Mouse (Mus musculus) liver, adult 2 months (tissue): ENCODE results near the gene Amdhd2. TPM values are rescaled to one million over a fixed set of nuclear protein-coding genes. Genes with fewer than 3 reads are reported as not detected.

ENCODE experiments used
- DNase-seq: peaks from one replicate; pipeline ENCODE4 v3.0.0-alpha.2; 2011; ENCODE audit warnings: low read depth, low spot score; ENCODE audit errors: extremely low read depth
- H3K27ac ChIP-seq: fragments of 200-500 bp; replicated peaks from 2 replicates; pipeline ENCODE4 v1.5.1; 2012; ENCODE audit warnings: low read depth, mild to moderate bottlenecking, control low read depth, inconsistent platforms, low read length; ENCODE audit not compliant: insufficient read depth
- H3K27me3 ChIP-seq: fragments of 200-500 bp; 2 replicates; pipeline ENCODE4 v1.6.1; 2012; ENCODE audit warnings: mild to moderate bottlenecking, moderate library complexity, low read length, inconsistent platforms; ENCODE audit not compliant: control insufficient read depth, insufficient read depth
- H3K36me3 ChIP-seq: fragments of 200-500 bp; 2 replicates; pipeline ENCODE4 v1.6.1; 2012; ENCODE audit warnings: low read length, inconsistent platforms; ENCODE audit not compliant: control insufficient read depth, insufficient read depth
- H3K4me1 ChIP-seq: fragments of 200-500 bp; 2 replicates; pipeline ENCODE4 v1.6.1; 2011; ENCODE audit warnings: low read length; ENCODE audit not compliant: control insufficient read depth, insufficient read depth
- H3K4me3 ChIP-seq: fragments of 200-500 bp; 2 replicates; pipeline ENCODE4 v1.5.1; 2011; ENCODE audit warnings: low read depth, mild to moderate bottlenecking, control low read depth, low read length, moderate library complexity; ENCODE audit not compliant: insufficient read depth
- H3K79me2 ChIP-seq: fragments of 200-500 bp; 2 replicates; pipeline ENCODE4 v1.6.1; 2012; ENCODE audit warnings: inconsistent platforms, mild to moderate bottlenecking, low read length, moderate library complexity; ENCODE audit not compliant: control insufficient read depth, insufficient read depth
- H3K9ac ChIP-seq: fragments of 200-500 bp; 2 replicates; pipeline ENCODE4 v1.6.1; 2012; ENCODE audit warnings: low read depth, mild to moderate bottlenecking, control low read depth, inconsistent platforms, low read length
- CTCF ChIP-seq: fragments of 200-500 bp; IDR thresholded peaks from 2 replicates; pipeline ENCODE4 v1.5.1; 2011; ENCODE audit warnings: low read depth, low read length, control low read depth
- POLR2A ChIP-seq: fragments of 200-500 bp; IDR thresholded peaks from 2 replicates; pipeline ENCODE4 v1.6.1; 2011; ENCODE audit warnings: low read length, control low read depth; ENCODE audit not compliant: insufficient read depth; ENCODE audit errors: extremely low read depth
- WGBS: fragments of 180-500 bp; shearing (Covaris S2); methylation state at CpG from one replicate; pipeline ENCODE4 v1.1.7; 2018; 5-methylcytosine and 5-hydroxymethylcytosine counted together
- polyA plus RNA-seq: library from polyadenylated mRNA; depleted of rRNA; stranded (reverse); fragments of >200 nt; gene quantifications from 2 replicates; pipeline ENCODE4 v1.2.3, GENCODE M21; 2012
- total RNA-seq: library from RNA; depleted of rRNA; stranded (reverse); fragments of >200 nt; gene quantifications from 2 replicates; pipeline ENCODE4 v1.2.3, GENCODE M21; 2014

Amdhd2 gene
- total and polyA plus RNA-seq, 2 experiments, result 19.3 to 35.4 TPM

DNA sequence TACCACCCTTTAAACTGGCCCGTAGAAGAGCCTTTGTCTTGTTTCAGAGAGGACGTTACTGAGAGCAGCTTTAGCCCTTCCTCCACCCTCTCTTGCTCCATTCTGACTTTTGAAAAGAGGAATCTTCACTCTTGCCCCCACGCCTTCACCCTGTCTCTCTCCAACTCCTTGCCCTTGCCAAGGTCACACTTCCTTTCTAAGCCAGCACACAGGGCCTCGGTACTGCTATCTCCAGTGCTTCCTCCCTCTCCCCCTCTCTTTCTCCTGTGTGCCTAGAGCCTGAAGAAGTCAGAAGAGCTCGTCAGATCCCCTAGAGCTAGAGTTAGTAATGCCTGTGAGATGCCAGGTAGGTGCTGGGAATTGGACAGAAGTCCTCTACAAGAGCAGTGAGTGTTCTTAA lies 7.2 kb upstream of the Amdhd2 start:
- no peak overlapping the region for H3K4me3 ChIP-seq
- no peaks in the 10 kb centered on the region for H3K27me3 ChIP-seq
- WGBS, result 83% methylated on average over 5 of the region's 5 CpGs
- peaks cover 14% of the 10 kb centered on the region for H3K79me2 ChIP-seq
- no peak overlapping the region for H3K9ac ChIP-seq
- peaks cover 8% of the 10 kb centered on the region; the same call in 1 of the 2 replicates for H3K36me3 ChIP-seq
- H3K4me1 ChIP-seq, result peaks cover 14% of the 10 kb centered on the region
- H3K27ac ChIP-seq, result peak overlapping the region; percentile 34
- TF ChIP-seq POLR2A, result no peak
- no peak for TF ChIP-seq CTCF
- no peak for DNase-seq

- no peak for TF ChIP-seq POLR2A
- no peak for TF ChIP-seq CTCF
- WGBS, result 51% methylated on average over 3 of the region's 3 CpGs
- Histone ChIP-seq H3K4me1 (peaks cover 14% of the 10 kb centered on the region), H3K9ac (peak overlapping the region; percentile 76; the same call in 1 of the 2 replicates), H3K4me3 (no peak overlapping the region), H3K27me3 (no peaks in the 10 kb centered on the region), H3K79me2 (peaks cover 14% of the 10 kb centered on the region), H3K27ac (peak overlapping the region; percentile 54), H3K36me3 (peaks cover 8% of the 10 kb centered on the region; the same call in 1 of the 2 replicates)
- no peak for DNase-seq
Observed at GRCm38 (mm10) chr17:24170125-24170524, 6.6 kb upstream of the Amdhd2 start.

- DNase-seq, result peak; percentile 87
- TF ChIP-seq POLR2A (peak; percentile 90), CTCF (no peak)
- H3K4me1 ChIP-seq, result peaks cover 17% of the 10 kb centered on the region
- peak within 1 kb of the TSS; percentile 72 for H3K4me3 ChIP-seq
- peak within 1 kb of the TSS; percentile 87 for H3K9ac ChIP-seq
- peaks cover 8% of the 10 kb centered on the region; the same call in 1 of the 2 replicates for H3K36me3 ChIP-seq
- no peaks in the 10 kb centered on the region for H3K27me3 ChIP-seq
- peaks cover 14% of the 10 kb centered on the region for H3K79me2 ChIP-seq
- WGBS, result under 1% methylated on average over 57 of the region's 58 CpGs
- H3K27ac ChIP-seq, result peak within 1 kb of the TSS; percentile 95
Observed at GRCm38 (mm10) chr17:24169317-24170065, 5.9 kb upstream of the Amdhd2 start, which contains the start of gene Atp6v0c. Atp6v0c (minus strand) TSS chr17:24169702.

GRCm38 (mm10) chr17:24168590-24169277 lies 5.2 kb upstream of the Amdhd2 start:
- TF ChIP-seq POLR2A (no peak), CTCF (no peak)
- Histone ChIP-seq H3K27me3 (no peaks in the 10 kb centered on the region), H3K4me3 (peak overlapping the region; percentile 72), H3K9ac (peak overlapping the region; percentile 87), H3K27ac (peak overlapping the region; percentile 95), H3K4me1 (peaks cover 17% of the 10 kb centered on the region), H3K36me3 (peaks cover 8% of the 10 kb centered on the region; the same call in 1 of the 2 replicates), H3K79me2 (peaks cover 14% of the 10 kb centered on the region)
- DNase-seq, result no peak
- WGBS, result under 1% methylated on average over 41 of the region's 41 CpGs

- Histone ChIP-seq H3K79me2 (peaks cover 14% of the 10 kb centered on the region), H3K36me3 (peaks cover 8% of the 10 kb centered on the region; the same call in 1 of the 2 replicates), H3K27ac (peak overlapping the region; percentile 95; the same call in 1 of the 2 replicates), H3K9ac (peak overlapping the region; percentile 87), H3K4me1 (peaks cover 17% of the 10 kb centered on the region), H3K4me3 (peak overlapping the region; percentile 72), H3K27me3 (no peaks in the 10 kb centered on the region)
- 36% methylated on average over 7 of the region's 7 CpGs for WGBS
- TF ChIP-seq POLR2A (no peak), CTCF (no peak)
- DNase-seq, result no peak
Observed at GRCm38 (mm10) chr17:24167891-24168505, 4.4 kb upstream of the Amdhd2 start.
